Mouse (Mus musculus): ENCODE measurements around the gene Hbb-bt. TPM values are rescaled to one million over a fixed set of nuclear protein-coding genes. Genes with fewer than 3 reads are reported as not detected.
"Not testable (repeated sequence)": the region's sequence is repeated elsewhere in the genome, so short reads cannot be mapped to it uniquely, and the experiment has no call there.

Hbb-bt gene
- total RNA-seq, 2 experiments from 2014 or later, result 73.9 to 75.8 TPM

DNA sequence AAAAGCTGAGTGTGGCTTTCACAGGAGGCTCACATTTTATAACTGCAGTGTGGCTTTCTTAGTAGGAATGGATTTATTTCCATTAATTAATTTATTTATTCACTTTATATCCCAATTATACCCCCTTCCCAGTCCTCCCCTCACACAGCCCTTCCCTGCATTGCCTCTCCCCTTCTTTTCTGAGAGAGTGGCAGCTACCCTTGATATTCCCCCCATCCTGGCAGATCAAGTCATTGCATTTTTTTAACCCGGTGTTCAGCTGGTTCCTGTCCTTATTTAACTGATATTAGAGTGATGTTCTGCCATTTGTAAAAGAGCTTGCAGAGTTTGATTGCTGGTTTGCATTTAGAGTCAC is 4.0 kb downstream of the Hbb-bt start:
- DNase-seq (ENCODE audit: extremely low spot score in 1 of 2, low spot score in 1 of 2), result no peak

DNA sequence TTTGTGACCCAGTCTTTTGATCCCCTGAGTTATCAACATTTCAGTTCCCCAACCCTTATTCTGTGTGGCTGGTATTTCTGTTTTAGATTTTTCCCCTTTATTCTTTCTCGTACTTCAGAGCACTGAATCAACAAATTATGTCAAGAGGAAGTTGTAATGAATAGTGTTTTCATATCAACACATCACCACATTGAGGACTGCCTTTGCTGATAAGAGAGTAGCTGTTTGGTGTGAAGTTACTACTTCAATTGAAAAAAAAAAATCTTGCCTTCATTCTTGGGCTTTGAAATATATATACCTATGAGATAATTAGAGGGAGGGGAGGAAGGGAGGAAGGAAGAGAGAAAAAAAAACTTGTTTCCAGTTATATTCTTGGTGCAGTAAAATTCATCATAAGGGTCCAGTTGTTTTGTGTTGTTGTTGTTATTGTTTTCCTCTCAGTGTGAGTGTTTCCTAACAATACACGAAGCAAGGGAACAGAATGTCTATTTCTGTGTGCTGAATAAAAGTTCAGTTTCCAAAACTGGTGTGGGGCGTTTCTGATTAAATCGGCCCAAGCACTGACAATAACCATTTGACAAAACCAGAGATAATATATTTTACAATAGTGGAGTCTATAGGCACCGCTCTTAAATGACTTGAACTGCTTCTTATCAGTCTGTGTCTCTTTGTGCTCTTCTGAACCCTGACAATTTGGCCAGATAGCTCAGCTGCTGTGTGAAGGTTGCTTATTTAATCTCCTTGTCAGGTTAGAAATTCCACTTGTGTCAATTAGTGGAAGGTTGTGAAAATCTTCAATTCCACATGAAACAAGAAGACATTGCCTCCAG is 4.6 kb downstream of the Hbb-bt start:
- no peak for DNase-seq (ENCODE audit: extremely low spot score in 1 of 2, low spot score in 1 of 2)

DNA sequence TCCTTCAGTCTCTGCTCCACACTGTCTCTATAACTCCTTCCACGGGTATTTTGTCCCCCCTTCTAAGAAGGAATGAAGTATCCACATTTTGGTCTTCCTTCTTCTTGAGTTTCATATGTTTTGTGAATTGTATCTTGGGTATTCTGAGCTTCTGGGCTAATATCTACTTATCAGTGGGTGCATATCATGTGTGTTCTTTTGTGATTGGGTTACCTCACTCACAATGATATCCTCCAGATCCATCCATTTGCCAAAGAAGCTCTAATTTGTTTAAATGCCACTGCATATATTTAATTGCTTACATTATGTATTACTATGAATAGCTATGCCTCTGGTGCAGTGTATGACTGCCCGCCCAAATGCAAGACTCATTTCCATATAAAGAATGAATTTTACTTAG is 5.7 kb downstream of the Hbb-bt start:
- not testable (repeated sequence) for DNase-seq (ENCODE audit: extremely low spot score in 1 of 2, low spot score in 1 of 2)

DNA sequence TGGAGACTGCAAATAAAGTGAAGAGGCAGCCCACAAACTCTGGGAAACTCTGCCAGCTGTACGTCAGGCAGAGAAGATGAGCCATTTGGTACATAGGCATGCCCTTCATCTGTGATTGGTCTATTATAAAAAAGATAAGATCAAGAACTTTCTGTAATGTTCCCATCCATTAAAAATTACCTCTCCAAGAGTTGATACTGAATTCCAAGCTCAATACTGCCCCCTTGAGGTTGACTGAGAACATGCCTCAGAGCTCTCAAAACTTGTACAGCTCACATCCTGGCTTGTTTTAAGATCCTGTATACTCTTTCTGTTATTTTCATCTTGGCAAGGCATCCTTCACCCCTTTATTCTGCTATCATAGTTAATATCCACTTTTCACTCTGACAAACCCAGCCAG is 6.9 kb downstream of the Hbb-bt start:
- peak in 1 of 2 experiments; percentile 3 for DNase-seq (ENCODE audit: extremely low spot score in 1 of 2, low spot score in 1 of 2)

DNA sequence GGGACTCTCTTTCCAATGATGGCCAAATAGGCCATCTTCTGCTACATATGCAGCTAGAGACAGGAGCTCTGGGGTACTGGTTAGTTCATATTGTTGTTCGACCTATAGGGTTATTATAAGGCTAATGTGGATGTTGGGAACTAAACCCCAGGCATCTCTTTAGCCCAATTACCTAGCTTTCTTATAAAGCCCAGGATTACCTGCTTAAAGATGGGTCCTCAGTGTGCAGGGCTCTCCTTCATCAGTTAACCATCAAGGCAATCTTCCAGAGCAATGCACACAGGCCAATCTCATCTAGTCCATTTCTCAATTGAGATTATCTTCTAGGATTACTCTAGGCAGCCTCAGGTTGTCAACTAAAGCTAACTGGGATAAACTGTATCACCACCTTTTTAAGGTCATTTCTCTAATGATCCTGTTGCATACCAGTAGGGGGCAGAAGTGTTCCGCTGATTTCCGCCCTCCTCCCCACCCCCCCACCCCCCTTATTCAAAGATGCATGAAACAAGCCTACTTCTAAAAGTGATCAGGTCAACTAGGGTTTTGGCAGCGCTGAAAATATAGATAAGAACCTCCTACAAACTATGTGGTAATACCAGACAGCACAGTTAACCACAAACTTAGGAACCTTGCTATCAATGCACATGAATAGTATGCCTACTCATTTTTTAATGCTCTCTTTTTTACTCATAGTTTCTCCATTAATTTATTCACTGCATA is 21.0 kb downstream of the Hbb-bt start:
- no peak for DNase-seq (ENCODE audit: extremely low spot score in 1 of 2, low spot score in 1 of 2)

DNA sequence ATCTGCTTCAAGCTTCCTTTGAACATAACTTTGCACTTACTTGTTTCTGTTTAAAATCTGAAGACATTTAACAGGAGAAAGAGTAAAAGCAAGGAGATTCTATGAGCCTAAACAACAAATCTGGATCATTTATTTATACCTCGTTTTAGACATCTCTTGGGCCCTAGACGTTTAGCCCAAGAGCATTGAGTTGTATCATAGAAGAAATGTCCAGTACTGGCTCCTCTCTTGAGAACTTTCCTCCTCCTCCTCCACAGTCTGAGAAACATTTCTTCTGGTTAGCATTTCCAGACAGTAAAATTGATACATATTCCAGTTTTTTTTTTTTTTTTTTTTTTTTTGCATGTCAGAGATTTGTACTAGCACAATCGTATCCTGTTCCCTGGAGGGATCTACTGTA is 22.1 kb downstream of the Hbb-bt start, which contains the start of gene Olfr67:
Olfr67 (minus strand) TSS at position 101 of the 400 bp plus-strand sequence.
- DNase-seq (ENCODE audit: extremely low spot score in 1 of 2, low spot score in 1 of 2), result no peak

DNA sequence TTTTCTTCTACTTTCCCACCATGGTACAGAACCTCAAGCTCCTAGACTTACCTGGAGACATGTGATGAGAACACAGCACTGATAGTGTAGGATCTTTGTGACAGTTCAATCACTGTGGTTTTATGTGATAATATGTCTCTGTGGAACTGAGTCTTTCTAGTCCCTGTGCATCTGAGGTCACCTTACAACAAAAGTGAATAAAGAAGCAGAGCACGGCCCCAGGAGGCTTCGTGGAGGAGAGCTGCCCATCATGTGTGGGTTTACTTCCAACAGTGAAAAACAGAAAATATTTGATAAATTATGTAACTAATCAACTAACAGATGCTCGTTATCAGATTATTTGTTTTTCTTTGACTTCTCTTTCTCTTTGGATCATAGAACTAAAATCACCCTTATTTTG is 34.2 kb downstream of the Hbb-bt start, which contains the start of gene Olfr68:
Olfr68 (minus strand) TSS at position 101 of the 400 bp plus-strand sequence.
- DNase-seq (ENCODE audit: extremely low spot score in 1 of 2, low spot score in 1 of 2), result no peak

DNA sequence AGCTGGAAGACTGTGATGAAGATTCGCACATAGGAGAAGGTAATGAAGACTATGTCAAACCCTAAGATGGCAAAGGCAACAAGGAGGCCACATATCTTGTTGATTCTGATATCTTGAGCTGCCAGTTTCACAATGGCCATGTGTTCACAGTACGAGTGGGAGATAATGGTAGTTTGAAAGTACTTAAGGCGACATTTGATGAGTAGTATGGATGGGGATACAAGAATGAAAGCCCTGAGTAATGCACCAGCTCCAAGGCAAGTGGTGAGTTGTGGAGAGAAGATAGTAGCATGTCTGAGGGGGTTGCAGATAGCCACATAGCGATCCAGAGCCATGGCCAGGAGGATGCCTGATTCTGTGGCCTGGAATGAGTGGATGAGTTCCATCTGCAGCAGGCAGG is 36.1 kb downstream of the Hbb-bt start:
- DNase-seq (ENCODE audit: extremely low spot score in 1 of 2, low spot score in 1 of 2), result not testable (repeated sequence)

DNA sequence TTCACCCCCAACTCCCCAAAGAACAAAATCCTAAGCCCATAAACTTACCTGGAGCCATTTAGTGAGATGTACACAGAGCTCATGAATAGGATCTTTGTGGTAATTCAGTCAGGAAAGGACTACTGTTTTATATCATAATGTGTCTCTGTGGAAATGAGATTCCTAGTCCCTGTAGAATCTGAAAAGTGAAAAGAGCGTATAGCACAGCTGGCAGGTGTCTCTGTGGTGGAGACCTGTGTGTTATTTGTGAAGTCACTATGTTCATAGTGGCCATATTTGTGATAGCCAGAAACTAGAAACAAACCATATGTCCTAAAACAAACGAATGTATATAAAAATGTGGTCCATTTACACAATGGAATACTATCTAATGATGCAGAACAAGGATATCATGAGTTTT is 42.3 kb downstream of the Hbb-bt start, which contains the start of gene Olfr69:
Olfr69 (minus strand) TSS at position 101 of the 400 bp plus-strand sequence.
- no peak for DNase-seq (ENCODE audit: extremely low spot score in 1 of 2, low spot score in 1 of 2)

DNA sequence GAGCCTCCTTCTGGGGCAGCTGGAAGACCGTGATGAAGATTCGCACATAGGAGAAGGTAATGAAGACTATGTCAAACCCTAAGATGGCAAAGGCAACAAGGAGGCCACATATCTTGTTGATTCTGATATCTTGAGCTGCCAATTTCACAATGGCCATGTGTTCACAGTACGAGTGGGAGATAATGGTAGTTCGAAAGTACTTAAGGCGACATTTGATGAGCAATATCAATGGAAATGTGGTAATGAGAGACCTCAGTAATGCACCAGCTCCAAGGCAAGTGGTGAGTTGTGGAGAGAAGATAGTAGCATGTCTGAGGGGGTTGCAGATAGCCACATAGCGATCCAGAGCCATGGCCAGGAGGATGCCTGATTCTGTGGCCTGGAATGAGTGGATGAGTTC is 46.1 kb downstream of the Hbb-bt start:
- not testable (repeated sequence) for DNase-seq (ENCODE audit: extremely low spot score in 1 of 2, low spot score in 1 of 2)

Other genes starting within 250 kb of the Hbb-bt start
- not detected for gene Olfr616, start 244.9 kb downstream of the Hbb-bt start, total RNA-seq (2021)
- not detected for gene Olfr617, start 240.9 kb downstream of the Hbb-bt start, total RNA-seq (2021)
- not detected for gene Olfr618, start 223.9 kb downstream of the Hbb-bt start, total RNA-seq (2021)
- gene Olfr619, start 213.4 kb downstream of the Hbb-bt start, total RNA-seq (2021), result not detected
- gene Olfr620, start 201.5 kb downstream of the Hbb-bt start, total RNA-seq (2021), result not detected
- not detected for gene Olfr622, start 171.3 kb downstream of the Hbb-bt start, total RNA-seq (2021)
- gene Olfr623, start 150.3 kb downstream of the Hbb-bt start, total RNA-seq (2021), result not detected
- under 1 TPM in 1 of 2 experiments, not detected in 1; 0.05 TPM for gene Olfr624, start 142.8 kb downstream of the Hbb-bt start, total RNA-seq (2021)
- gene Olfr625-ps1, start 131.3 kb downstream of the Hbb-bt start, total RNA-seq (2021), result not detected
- not detected for gene Olfr243, start 99.3 kb downstream of the Hbb-bt start, total RNA-seq (2021)
- gene Olfr628, start 83.6 kb downstream of the Hbb-bt start, total RNA-seq (2021), result not detected
- gene Olfr629, start 69.1 kb downstream of the Hbb-bt start, total RNA-seq (2021), result not detected
- not detected for gene Olfr630, start 56.7 kb downstream of the Hbb-bt start, total RNA-seq (2021)
- gene Olfr69, start 42.4 kb downstream of the Hbb-bt start, total RNA-seq (2021), result not detected
- gene Olfr68, start 34.3 kb downstream of the Hbb-bt start, total RNA-seq (2021), result not detected
- not detected for gene Olfr67, start 22.2 kb downstream of the Hbb-bt start, total RNA-seq (2021)
- 100 to 1,000 TPM; 561 to 593 TPM for gene Hbb-bs, start 14.1 kb upstream of the Hbb-bt start, total RNA-seq (2021)
- not detected for gene Hbb-bh2, start 26.5 kb upstream of the Hbb-bt start, total RNA-seq (2021)
- gene Hbb-bh1, start 29.2 kb upstream of the Hbb-bt start, total RNA-seq (2021), result not detected
- gene Hbb-y, start 39.2 kb upstream of the Hbb-bt start, total RNA-seq (2021), result not detected
- gene Olfr66, start 72.3 kb upstream of the Hbb-bt start, total RNA-seq (2021), result not detected
- not detected for gene Olfr64, start 80.5 kb upstream of the Hbb-bt start, total RNA-seq (2021)
- gene Olfr65, start 89.5 kb upstream of the Hbb-bt start, total RNA-seq (2021), result not detected
- not detected for gene Olfr631, start 114.8 kb upstream of the Hbb-bt start, total RNA-seq (2021)
- gene Olfr632, start 120.4 kb upstream of the Hbb-bt start, total RNA-seq (2021), result not detected
- gene Olfr633, start 130.4 kb upstream of the Hbb-bt start, total RNA-seq (2021), result not detected
- under 1 TPM; 0.05 to 0.07 TPM for gene Olfr635, start 157.2 kb upstream of the Hbb-bt start, total RNA-seq (2021)
- gene Olfr638, start 184.8 kb upstream of the Hbb-bt start, total RNA-seq (2021), result not detected
- under 1 TPM; 0.05 to 0.16 TPM for gene Olfr639, start 203.3 kb upstream of the Hbb-bt start, total RNA-seq (2021)
- gene Olfr640, start 211.6 kb upstream of the Hbb-bt start, total RNA-seq (2021), result not detected
- not detected for gene Olfr641, start 221.4 kb upstream of the Hbb-bt start, total RNA-seq (2021)
- gene Olfr642, start 238.7 kb upstream of the Hbb-bt start, total RNA-seq (2021), result not detected
- gene 4930516K23Rik, start 247.4 kb upstream of the Hbb-bt start, total RNA-seq (2021), result not detected